Mouse (Mus musculus): ENCODE data around the gene Fam89b. TPM values are rescaled to one million over a fixed set of nuclear protein-coding genes. Genes with fewer than 3 reads are reported as not detected.

Fam89b gene
- total RNA-seq, 2 experiments from 2014 or later: 29.3 to 32.6 TPM

GRCm38 (mm10) chr19:5740320-5741317 lies 11.2 kb upstream of the Fam89b start, which contains the start of gene Ltbp3:
Gene Ltbp3, plus strand, starts transcription at chr19:5740904.
- intact Hi-C loops (cut with DNase I): no loop called here

GRCm38 (mm10) chr19:5739446-5739845 lies 10.0 kb upstream of the Fam89b start:
- DNase-seq: no peak
- intact Hi-C loops (cut with DNase I): no loop called here

More at GRCm38 (mm10) chr19:5740320-5741317, 11.2 kb upstream of the Fam89b start, which contains the start of gene Ltbp3:
- peak; percentile 78 to 84 for DNase-seq

- no peak for DNase-seq
- intact Hi-C loops (cut with DNase I): no loop called here
Measured at GRCm38 (mm10) chr19:5734325-5734724, 4.9 kb upstream of the Fam89b start.

GRCm38 (mm10) chr19:5731264-5731978 lies 2.0 kb upstream of the Fam89b start:
- DNase-seq: peak; percentile 89 to 90
- intact Hi-C loops (cut with DNase I): loop anchor here (2.0 kb wide), 1 partner anchor 39 kb away; the partner anchor contains the start of gene Scyl1

GRCm38 (mm10) chr19:5730314-5731186 lies 1.1 kb upstream of the Fam89b start:
- DNase-seq: peak in 1 of 2 experiments; percentile 24
- intact Hi-C loops (cut with DNase I): loop anchor here (2.0 kb wide), 1 partner anchor 40 kb away; the partner anchor contains the start of gene Scyl1

DNA sequence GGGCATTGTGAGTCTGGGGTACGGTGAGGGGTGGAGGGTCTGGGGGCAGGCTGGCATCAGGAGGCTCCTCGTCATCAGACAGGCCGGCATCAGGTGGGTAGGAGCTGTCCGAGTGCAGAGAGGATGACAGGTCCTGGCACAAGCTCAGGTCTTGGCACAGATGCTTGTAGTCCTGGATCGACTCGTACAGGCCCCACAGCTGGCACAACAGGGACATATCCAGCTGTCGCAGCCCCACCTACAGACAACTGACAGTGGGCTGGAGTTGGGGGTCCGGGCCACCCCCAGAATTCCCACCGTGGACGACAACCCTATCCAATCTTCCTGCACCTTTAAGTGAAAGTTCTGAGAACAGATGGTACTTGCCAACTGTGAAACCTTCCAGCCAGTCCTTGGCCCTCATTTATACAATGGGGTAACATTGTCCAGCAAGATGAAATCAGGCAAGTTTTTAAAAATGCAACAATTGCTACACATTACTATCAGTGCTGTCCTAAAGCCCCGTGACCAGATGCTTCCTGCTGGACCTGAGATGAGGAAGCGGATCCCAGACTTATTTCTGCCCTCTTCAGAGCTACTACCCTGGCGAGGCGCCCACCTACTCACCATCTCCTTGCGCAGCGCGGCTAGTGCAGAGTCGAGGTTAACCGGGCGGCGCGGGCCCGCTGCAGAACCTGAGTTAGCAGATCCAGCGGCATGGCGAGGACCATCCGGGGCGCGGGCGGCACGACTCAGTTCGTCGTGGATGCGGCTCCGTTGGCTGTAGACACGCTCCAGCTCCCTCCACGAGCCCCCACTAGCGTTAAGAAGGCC lies 616 bp downstream of the Fam89b start:
- intact Hi-C loops (cut with DNase I): loop anchor here (5.0 kb wide), 1 partner anchor 92 kb away; the partner anchor contains the start of gene Rela
- DNase-seq: peak; percentile 60 to 64

DNA sequence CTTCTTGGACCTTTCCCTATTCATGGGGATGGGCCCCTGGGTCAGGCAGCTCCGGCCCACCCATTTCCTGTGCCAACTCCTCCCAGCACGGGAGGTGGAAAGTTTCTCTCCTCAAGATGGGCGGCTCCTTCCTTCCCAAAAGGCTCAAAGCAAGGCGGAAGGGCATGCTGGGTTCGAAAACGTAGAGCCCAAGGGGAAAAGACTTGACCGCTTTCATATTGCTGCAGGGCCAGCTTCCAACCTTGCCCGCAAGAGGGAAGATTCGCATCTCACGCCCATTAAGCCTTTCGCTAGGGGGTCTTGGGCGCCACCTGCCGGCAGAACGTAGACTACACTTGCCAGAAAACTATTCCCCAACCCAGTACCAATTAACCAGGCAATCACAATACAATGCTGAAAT lies 1.8 kb downstream of the Fam89b start:
- DNase-seq: peak; percentile 93 to 96
- intact Hi-C loops (cut with DNase I): loop anchor here (1.0 to 5.0 kb wide), 3 partner anchors 16 to 90 kb away; partner anchors contain the start of gene Rela

GRCm38 (mm10) chr19:5726961-5727578 lies 2.4 kb downstream of the Fam89b start:
- no peak for DNase-seq
- intact Hi-C loops (cut with DNase I): loop anchor here (1.0 to 5.0 kb wide), 3 partner anchors 16 to 90 kb away; partner anchors contain the start of gene Rela

- intact Hi-C loops (cut with DNase I): loop anchor here (2.0 to 5.0 kb wide), 2 partner anchors 33 to 89 kb away; partner anchors contain the start of gene Rela
- peak; percentile 81 to 85 for DNase-seq
Measured at GRCm38 (mm10) chr19:5725767-5726515, 3.5 kb downstream of the Fam89b start, which contains the start of gene Ehbp1l1. Gene Ehbp1l1, minus strand, starts transcription at chr19:5726317.

- peak; percentile 74 to 83 for DNase-seq
- intact Hi-C loops (cut with DNase I): loop anchor here (2.0 to 5.0 kb wide), 2 partner anchors 32 to 88 kb away; partner anchors contain the start of gene Rela
Measured at GRCm38 (mm10) chr19:5725029-5725707, 4.3 kb downstream of the Fam89b start.

DNA sequence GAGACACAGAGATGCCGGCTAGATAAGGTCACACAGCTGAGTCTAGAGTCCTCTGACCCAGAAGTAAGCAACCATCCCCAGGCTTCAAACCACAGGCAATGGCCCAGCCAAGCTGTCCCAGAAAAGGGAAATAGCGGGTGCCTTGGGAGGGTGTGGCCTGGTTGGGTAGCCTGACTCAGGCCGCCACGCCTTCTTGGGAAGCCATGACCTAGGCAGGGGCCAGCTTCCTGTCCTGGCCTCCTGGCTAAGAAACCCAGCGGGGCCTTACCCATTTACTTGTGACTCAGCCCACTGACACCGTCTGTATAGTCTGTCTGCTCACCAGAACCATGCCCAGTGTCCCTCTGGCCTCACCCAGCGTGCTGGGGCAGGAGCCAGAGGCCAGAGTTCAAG lies 4.9 kb downstream of the Fam89b start:
- peak; percentile 79 to 86 for DNase-seq
- intact Hi-C loops (cut with DNase I): loop anchor here (1.0 to 2.0 kb wide), 2 partner anchors 10 to 32 kb away; no protein-coding TSS in a partner anchor

DNA sequence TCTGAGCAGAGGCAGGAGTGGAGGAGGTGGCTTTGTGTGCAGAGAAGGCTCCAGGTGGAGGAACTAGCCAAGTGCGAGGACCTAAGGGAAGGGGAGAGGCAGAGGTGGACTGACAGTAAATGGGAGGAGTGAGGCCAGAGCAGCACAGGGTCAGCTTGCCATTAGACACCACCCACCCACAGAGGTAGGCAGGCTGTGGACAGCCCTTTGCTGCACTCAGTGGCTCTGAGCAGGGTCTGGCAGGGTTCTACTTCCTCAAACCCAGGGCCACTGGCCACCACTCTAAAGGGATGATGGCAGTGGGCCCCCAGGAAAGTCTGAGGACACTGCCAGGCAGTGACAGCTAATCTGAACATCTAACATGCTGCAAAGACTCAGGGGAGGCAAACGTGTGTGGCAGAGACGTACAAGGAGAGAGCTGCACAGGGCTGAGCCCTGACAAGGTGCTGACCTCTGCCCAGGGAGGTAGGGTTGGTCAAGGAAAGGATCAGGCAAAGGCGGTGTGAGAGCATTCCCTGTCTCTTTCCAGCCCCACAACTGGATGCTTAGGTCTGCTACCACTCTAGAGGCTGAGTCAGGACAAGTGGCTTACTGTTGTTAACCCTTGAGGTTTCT lies 5.4 kb downstream of the Fam89b start:
- DNase-seq: no peak
- intact Hi-C loops (cut with DNase I): loop anchor here (1.0 to 2.0 kb wide), 2 partner anchors 10 to 31 kb away; no protein-coding TSS in a partner anchor

DNA sequence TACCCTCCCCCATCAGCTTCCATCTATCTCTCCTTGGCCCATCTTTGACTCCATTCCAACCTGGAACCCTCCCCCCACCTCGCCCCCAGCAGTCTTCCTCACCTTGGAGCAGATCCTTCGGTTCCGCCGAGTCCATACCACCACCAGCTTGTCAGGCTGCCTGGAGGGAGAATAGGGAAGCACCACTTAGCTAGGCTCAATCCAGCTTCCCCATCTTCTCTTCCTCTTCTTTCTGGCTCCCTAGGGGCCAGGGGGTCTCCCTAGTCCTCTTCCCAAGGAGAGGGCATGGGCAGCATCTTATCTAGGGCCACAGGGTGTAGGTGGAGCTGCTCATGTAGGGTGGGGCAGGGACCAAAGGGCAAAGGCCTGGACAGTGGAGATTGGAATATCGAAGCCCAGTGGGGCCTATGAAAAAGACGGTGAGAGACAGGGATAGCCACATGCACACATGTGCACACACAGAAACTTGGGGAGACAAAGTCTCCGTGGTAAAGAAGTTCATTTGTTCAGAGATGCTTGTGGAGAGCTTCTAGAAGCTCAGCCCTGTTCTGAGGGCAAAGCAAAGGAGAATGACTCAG lies 6.5 kb downstream of the Fam89b start:
- intact Hi-C loops (cut with DNase I): no loop called here
- no peak for DNase-seq

DNA sequence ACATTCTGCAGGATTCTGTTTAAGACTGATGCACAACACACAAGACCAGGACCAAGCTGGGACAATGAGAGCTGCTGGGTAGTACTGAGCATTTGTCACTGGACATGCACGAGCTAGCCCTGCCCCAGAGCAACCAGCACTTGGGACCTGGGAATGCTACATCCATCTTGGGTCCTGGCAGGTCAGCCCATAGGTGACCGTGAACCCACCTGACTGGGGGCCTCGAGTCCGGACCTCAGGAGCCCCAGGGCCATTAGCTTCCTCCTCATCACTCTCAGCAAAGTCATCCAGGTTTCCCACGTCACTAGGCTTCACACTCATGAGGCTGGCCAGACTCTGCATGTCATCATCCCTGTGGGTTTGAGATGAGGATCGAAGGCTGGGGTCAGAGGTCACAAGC lies 8.2 kb downstream of the Fam89b start:
- DNase-seq: no peak

GRCm38 (mm10) chr19:5716955-5717354 lies 12.5 kb downstream of the Fam89b start:
- intact Hi-C loops (cut with DNase I): no loop called here
- DNase-seq: no peak

More for the DNA sequence above, 8.2 kb downstream of the Fam89b start:
- intact Hi-C loops (cut with DNase I): no loop called here

Data from heart, postnatal 36 days (tissue).